Mouse (Mus musculus): ENCODE measurements around the gene Sla2.
"Not testable (repeated sequence)": the region's sequence is repeated elsewhere in the genome, so short reads cannot be mapped to it uniquely, and the experiment has no call there.

The Sla2 gene

DNA sequence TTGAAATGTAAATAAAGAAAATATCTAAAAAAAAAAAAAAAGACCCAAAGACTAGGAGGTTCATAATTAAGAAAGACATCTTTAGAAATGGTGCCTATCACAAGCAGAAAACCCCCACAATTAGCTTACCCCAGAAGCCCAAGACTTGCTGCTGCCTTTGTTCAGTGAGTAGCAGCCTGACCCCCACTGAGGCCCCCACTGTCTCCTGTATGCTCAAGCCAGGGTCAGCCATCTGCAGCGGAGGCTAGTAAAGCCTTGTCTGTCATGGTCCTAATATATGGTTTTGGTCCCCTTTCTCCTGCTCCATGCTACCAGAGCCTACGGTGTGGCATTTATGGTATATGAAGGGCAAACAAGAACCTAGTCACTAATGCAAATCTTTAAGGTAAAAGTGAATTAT is 14.4 kb upstream of the Sla2 start:
- no peak for DNase-seq

DNA sequence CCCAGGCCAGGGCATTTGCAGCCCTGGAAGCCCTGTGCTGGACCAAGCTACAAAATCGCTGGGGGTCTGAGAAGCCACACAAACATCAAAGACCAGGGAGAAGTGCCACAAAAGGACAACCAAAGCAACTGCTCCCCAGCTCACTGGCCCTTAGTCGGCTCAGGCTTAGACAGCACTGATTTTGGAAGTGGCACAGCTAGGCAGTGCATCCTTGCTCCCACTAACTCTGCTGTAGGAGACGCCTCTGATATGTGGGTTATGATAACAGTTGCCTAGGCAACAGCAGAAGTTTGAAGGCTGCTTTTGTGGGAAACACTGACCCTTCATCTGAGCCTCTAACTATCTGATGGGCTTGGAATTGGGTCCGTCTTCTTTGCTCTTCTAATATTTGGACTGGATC is 12.2 kb upstream of the Sla2 start:
- DNase-seq: no peak

DNA sequence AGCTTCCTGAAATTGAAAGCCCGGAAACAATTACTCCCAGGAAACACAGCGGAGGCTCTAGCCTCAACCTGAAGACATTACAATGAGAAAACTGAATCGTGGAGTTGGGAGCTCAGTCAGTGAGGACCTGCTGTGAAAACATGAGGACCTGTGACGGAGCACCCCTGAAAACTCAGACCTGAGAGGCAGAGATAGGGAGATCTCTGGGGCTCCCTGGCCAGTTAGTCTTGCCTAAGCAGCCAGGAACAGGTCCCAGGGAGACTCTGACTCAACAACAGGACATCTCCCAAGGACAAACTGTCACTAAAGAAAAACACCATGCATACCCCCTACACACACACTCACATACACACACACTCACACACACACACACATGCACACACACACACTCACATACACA is 11.4 kb upstream of the Sla2 start:
- no peak for DNase-seq

DNA sequence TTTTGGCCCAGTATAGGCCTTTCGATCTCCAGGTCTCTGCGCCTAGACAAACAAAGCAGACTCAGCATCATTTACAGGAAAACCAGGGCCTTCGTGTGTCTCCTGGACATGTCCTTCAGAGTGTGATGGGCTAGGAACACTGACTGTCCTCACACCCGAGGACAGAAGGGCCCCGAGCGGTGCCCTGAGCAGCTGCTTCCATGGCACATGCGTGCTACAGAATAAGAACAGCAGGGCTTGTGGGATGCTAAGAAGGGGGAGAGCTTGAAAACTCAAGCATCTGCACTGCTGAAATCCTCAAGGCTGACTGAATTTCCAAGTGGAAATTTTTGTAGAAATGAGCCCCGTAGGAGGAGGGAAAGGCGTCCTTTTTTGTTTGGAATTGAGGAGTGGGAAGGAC is 10.0 kb upstream of the Sla2 start:
- no peak for DNase-seq

DNA sequence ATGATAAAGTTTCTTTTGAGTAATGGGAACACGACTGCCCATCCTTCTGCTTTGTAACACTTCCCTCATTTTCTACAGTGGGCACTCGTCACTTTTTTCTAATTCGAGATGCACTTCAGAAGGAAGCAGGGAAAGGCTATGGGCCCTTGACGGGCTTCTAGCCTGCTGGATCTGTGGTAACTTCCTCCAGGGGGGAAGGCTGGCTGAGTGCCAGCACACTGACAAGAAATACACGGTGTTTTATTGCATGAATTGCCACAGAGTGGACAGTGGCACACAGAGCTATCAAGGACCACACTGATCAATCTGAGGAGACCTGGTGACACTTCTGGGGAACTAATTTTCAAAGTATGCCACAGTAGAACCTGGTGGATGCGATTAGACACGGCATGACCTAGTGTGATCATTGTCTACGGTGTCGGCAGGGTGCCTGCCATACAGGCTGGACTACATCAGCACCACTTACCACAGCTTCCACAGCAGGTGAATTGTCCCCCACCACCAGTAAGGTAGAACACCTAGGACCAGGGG is 9.5 kb upstream of the Sla2 start:
- no peak for DNase-seq

DNA sequence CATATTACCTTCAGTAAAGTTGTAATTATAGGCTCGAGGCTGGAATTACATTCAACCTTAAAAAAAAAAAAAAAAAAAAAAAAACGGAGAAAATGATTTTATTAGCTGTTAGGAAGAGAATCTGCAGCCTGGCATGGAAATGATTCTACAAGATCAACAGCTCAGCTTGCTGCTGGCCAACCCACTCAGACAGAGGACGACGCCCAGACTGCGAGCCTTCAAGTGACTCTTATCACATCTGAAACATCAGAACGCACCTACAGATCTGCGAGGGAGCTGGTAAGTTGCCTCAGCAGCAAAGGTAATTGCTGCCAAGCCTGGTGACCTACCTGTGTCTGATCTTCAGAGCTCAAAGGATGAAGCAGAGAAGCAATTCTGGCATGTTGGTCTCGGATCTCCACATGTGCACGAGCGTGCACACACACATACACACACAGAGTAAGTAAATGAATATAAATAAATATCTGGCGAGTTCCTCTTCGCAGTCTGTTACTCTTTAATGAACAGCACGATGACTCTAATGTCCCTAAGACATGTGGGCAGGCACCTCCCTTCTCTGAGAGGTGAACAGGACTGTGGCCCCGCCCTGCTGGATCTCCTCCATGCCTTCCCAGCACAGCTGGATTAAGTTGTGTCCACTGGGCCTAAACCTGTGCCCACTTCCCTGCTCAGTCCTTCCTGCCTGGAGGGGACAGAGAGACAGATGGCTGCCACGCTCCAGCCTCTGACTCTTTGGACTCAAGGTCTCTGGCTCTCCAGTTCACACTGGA is 7.7 kb upstream of the Sla2 start:
- DNase-seq: no peak

DNA sequence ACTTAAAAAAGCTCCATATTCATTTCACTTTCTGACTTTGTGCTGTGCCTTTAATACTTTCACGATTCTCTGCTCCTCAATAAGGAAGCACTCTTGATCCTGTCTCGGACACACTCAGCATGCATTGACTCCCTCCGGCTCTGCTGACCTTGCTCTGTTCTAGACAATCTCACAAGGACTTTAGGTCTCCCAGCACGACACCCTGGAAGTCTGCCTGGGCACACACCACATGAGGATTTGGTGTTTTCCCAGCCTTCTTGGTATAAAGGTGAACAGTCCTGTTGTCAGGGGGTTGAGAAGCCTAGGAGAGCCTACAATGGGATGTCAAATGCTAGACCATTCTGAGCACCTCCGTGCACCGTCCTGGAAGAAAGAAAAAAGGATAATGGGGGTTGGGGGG is 5.8 kb upstream of the Sla2 start:
- no peak for DNase-seq

DNA sequence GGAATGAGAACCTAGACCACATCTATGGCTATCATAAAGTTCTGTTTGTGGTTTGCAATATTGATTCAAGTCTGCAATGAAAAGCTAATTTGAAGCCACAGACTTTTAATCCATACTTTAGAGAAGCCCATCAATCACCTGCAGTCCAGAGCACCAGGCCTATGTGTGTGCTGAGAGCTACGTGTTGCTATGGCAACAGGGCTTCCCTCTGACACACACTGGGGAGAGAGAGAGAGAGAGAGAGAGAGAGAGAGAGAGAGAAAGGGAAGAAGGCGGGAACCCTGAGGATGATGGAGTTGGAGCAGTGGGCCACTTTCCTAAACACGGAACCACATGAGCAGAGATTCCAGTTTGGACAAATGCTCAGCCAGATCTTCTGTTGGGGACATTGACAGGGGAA is 5.2 kb upstream of the Sla2 start:
- DNase-seq: no peak

DNA sequence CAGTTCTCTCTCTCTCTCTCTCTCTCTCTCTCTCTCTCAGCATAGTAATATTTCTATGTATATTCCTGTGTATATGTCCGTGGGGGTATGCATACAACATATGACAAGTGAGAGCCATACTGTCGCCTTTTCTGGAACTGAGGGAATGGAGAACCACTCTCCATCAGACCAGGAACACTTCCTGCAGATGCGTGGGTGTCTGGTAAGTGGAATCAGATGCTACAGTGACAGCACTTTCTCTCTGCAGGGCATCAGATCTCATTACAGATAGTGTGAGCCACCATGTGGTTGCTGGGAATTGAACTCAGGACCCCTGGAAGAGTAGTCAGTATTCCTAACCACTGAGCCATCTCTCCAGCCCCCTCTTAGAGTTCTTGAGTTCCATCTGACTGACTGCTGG is 1.5 kb upstream of the Sla2 start:
- DNase-seq: no peak

DNA sequence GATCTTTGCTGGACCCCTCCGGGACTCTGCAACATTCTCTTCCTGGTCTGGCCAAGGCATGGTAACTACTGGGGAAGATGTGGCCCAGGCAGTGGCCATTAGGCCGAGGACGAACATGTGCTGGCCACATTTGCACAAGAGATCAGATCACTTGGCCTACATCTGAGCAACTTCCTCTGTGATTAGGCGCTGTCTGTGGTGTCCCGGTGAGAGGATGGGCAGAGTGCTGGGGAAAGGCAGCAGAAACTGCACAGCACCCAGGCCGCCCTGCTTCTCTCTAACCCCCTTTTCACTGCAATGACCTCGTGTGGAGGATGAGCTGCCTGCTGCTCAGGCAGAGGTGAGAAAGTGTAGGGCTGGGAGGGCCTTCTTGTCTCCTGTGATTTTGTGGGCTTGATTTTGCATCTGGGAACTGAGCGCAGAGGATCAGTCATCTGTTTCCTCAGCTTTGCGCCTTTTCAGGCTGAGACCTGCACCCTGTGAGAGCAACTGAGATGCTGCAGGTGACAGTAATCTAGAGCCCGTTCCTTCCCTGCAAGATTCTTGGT is 834 bp downstream of the Sla2 start:
- no peak for DNase-seq

DNA sequence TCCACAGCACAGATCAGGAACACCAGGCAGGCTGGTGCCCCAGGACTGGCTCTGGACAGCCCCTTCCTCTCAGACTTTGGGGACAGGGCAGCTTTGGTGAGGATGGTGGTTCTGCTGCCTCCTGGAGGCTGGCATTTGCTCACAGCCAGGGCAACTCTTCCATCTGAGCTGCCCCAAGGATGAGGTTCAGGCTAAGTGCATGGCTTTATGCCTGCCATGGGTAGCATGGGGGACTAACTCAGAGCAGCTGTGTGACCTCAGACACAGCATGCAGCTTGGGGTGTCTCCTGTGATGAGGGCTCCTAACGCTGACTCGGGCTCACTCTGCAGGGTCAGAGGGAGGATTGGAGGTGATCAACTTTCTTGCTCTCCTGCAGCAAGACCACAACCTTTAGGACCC is 1.3 kb downstream of the Sla2 start:
- DNase-seq: not testable (repeated sequence)

DNA sequence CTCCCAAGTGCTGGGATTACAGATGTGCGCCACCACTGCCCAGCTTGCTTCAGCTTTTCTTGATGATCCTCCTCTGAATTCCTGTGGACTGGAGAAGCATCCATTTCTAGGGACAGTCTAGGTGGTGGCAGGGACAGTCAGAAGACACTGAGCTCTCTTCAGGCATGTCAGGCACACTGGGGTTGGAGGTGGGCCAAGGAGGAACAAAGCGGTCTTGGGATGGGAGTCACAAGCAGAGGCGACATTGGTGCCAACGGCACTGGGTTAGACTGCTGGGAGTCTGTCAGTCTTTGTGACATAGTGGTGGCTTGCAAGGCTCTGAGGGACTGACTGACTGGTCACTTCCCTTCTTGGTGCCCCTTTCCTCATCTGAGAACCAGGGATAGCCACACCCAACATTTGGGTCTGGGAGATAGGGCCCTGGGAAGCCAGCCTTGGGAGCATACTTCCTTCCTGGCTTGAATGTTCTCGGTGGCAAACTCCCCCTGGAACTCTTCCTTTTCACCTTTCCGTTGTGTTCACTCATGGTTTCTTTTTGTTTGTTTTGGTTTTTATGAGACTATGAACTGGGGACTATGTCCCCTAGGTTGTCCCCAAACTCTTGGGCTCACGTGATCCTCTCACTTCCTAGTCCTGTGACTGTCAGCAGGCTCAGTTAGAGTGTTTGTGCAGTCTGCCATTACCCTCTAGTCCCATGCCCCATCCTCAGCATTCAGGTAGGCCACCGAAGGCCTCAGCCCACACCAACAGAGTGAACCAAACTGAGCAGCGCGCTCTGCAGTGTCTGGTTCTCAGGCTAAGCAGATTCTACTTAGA is 2.4 kb downstream of the Sla2 start:
- no peak for DNase-seq

DNA sequence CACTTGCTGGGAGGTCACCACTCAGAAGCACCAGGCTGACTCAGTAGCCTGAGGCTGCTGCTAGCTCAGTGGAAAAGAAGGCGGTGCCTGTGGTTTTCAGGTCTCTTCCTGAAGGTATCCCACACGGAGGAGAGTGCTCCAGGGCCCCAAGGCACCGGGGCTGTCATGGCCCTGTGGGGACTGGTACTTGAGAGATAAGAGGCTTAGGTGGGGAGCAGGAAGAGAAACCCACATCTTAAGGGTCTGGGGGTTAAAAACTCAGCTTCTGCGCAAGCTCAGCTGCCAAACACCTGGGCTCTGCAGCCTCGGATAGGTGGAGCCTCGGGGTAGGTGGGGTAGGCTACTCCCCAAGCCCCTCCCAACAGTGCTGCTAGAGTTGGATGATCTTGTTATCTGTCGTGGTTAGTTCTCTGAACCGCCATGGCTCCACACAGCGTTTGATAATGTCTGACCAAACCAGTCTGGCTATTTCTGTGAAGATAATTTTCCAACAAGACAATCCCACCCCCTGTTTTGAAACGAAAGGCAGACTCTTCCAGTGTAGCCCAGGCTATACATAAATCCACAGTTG is 4.5 kb downstream of the Sla2 start:
- DNase-seq: no peak

DNA sequence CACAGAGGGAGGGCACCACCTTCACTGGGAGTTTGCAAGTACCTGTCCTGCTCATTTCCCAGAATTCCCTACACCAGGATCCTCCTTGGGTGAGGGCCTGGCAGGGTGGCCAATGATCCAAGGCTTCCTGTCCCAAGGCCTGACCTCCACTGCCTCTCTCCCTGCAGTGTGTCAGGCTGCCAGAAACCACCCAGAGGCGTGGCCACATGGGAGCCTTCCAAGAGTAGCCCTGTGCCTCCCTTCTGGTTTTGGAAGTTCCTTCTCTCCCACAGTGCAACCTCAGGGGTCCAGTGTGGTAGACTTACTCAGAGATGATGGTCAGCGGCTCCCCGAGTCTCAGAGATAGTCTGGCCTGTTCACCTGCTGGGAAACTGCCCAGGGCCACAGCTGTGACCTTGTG is 7.5 kb downstream of the Sla2 start:
- DNase-seq: no peak

DNA sequence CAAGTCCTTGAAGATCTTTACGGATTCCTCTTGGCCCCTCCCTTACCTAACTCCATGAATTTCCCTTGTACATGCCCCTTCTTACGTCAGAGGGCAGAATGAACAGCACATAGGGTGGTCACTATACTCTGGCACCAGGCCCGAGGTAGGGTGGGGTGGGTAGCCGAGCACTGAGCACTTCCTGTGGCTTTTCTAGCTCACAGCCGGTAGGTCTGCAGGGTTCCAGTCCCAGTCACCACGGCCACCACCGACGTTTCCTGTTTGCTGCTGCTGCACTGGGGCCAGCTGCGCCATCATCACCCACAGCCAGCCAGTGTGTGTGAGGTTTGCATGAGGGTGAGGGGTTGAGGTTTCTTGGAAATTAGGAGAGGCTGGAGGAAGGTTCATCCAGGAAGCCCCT is 9.3 kb downstream of the Sla2 start:
- DNase-seq: no peak

DNA sequence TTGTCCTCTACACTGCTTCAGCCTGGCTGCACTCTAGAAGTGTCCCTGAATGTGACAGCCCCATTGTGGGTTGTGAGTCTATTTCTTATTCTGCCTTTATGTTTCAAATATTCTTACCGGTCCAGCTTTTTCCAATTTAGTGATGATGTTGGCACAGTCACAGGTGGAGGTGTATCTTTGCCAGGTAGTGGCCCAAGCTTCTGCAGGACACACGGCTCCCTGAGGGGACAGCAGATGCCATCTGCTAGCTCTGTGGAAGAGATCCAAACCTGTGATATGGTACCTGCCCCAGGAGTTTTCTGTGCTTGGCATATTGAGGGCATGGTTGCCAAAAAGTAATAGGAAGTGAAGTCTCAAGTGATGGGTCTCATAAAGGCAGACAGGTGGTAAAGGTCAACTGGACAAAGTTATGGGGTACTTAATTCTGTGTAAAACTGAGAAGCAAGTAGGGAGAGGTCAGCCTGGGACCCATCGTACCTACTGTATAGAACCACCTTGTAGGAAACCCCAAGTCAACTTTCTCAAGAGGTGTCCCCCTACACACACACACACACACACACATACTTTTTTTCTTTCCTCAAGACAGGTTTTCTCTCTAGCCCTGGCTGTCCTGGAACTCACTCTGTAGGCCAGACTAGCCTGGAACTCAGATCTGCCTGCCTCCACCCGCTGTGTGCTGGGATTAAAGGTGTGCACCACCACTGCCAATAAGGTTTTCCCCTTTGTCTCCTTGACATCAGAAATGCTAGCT is 12.1 kb downstream of the Sla2 start:
- DNase-seq: no peak

DNA sequence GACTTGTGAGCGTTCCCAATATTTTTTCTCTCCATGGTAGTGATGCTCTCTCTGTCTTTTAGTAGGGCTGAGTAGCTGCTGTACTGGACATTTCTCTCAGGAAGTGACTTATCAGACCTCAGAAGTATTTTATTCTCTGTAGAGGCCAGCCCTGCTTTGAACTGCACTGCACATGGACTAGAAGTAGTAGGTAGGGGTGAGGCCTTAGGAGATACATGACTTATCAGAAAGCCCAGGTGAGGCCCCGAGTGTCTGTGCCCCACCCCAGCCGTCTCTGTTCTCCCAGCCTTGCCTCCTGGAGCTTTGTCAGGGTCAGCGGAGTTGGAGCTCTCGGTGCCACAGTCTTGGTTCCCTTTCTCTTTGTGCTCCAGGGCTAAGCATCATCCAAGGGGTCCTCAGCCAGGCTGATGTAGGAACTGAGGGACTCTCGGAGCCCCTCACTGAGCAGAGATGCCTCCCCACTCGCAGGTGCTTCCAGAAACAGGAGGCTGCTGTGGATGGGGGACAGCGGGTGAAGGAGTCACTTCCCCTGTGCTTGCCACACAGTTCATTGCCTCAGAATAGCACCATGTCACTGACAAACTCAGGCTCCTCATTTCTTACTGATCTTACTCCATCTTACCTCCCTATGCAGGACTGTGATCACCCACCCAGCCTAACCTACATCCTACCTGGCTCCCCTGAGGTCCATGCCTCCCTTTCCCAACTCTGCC is 12.8 kb downstream of the Sla2 start:
- DNase-seq: no peak

DNA sequence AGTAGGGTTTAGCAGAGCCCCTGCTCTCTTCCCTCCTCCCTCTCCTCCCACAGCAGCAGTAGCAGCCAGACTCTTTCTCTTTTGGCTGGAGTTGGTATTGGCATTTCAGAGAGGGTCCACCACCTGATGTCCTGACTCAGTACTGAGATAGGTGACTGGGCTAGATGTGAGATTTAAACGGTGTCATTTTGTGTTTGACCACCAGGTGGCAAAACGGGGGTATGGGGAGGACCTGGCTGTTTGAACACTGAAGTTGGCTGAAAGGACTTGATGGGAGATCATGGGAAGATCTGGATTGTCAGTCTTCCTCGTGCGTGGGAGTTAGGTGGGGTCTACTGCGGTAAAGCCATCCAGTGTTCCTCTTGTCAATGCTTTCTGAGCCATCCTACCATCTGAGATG is 13.4 kb downstream of the Sla2 start:
- peak; percentile 57 for DNase-seq

DNA sequence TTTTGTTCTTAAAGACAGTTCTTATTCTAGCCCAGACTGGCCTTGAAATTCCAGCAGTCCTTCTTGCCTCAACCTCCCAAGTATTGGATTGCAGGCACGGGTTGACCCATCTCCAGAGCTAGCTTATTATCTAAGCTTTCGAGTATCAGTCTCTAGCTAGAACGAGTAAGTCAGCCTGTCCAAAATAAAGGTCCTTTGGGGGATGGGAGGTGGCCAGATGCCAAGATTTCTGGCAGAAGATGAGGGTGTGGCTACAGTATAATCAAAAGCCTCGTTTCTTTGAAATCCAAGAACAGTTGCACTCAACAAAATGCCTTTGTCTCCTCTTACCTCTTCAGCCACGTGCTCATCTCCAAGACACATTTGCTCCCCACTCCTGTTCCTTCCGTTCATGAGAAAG is 16.5 kb downstream of the Sla2 start:
- no peak for DNase-seq

DNA sequence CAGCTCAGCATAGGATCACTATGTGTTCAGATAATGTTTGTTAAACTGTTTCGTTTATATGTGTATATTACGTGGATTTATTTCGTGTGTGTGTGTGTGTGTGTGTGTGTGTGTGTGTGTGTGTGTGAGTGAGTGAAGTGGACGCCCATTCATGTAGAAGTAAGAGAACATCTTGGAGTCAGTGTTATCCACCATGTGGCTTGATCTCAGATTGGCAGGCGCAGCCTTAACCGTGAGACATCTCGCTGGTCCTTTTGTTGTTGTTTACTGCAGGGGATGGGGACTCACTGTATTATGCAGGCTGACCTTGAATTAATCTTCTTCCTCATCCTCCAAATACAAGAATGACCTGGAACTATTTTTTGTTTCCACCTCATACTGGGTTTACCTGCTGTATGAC is 17.4 kb downstream of the Sla2 start:
- no peak for DNase-seq

DNA sequence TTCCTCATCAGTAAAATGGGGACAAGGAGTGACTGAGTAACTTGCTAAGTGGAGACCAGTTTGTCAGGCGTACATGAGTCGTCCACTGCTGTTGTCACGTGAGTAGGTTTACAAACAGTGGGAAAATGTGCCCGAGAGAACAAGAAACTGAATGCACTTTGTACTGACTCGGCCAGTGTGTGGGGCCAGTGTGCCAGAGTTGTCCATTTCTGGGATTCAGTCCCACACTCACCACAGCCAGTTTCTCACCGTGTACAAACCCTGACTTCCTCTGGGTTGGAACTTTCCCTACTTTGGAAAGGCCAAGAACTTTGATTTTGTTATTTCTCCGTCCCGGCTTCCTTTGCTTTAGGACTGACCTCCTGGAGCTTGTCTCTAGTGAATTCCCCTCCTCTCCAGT is 18.0 kb downstream of the Sla2 start:
- no peak for DNase-seq

DNA sequence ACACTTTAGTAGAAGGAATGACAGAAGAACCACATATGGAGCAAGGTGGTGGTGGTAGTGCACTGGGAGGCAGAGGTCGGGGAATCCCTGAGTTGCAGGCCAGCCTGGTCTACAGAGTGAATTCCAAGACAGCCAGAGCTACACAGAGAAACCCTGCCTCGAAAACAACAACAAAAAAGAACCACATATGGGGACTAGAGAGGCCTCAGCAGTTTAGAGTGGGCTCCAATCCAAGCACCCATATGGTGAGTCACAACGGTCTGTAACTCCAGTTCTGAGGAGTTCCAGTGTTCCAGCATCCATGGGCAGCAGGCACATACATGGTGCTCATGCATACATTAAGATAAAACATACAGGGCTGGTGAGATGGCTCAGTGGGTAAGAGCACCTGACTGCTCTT is 22.5 kb downstream of the Sla2 start:
- DNase-seq: no peak

Data from right cerebral cortex, postnatal 4 days (tissue).